Mouse (Mus musculus): Measurements from ENCODE around the gene 4933430I17Rik. TPM values are rescaled to one million over a fixed set of nuclear protein-coding genes. Genes with fewer than 3 reads are reported as not detected.

4933430I17Rik gene
- polyA plus RNA-seq, 1 experiment from 2014 or later, result 0.49 TPM

DNA sequence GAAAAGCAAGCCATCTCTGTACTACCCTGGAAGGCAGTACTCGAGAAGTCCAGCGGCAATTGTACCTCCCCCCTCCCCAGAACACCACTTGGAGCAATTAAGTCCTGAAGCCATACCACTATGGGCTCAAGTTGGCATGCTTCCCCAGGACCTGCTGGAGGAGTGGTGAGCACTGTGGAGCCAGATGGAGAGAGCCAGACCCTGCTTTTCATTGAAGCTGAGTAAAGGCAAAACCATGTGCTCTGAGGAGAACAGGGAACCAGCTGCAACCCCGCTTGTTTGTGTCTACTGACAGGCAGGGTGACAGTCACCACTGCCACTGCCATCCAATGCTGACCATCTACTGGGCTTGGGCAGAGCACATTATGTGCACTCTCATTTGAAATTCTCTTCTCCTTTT is 16.6 kb downstream of the 4933430I17Rik start:
- H3K27me3 ChIP-seq (ENCODE audit: control insufficient read depth, insufficient read depth, low read length), result no peaks in the 10 kb centered on the region
- H3K4me1 ChIP-seq (ENCODE audit: control insufficient read depth, insufficient read depth, low read length), result no peaks in the 10 kb centered on the region
- H3K9ac ChIP-seq (replicated peaks; ENCODE audit: low read depth, low read length), result no peak overlapping the region
- no peak for ATAC-seq (ENCODE audit: insufficient number of reproducible peaks, insufficient read depth, low FRiP score, low read depth)
- no peak overlapping the region for H3K4me3 ChIP-seq (ENCODE audit: low read depth, low read length)
- 83% methylated on average over 3 of the region's 3 CpGs for WGBS
- H3K36me3 ChIP-seq (ENCODE audit: control insufficient read depth, insufficient read depth, low read length), result no peaks in the 10 kb centered on the region
- H3K27ac ChIP-seq (ENCODE audit: low read length), result no peak overlapping the region
- H3K4me2 ChIP-seq (replicated peaks; ENCODE audit: low read depth, low read length), result no peak overlapping the region
- H3K9me3 ChIP-seq (ENCODE audit: control insufficient read depth, low read depth, low read length), result no peaks in the 10 kb centered on the region

- 82% methylated on average over 6 of the region's 6 CpGs for WGBS
These were observed 18.6 kb downstream of the 4933430I17Rik start for GRCm38 (mm10) chr4:62543782-62544181.

GRCm38 (mm10) chr4:62544801-62545200 is 19.6 kb downstream of the 4933430I17Rik start:
- H3K27ac ChIP-seq (ENCODE audit: low read length), result no peak overlapping the region
- no peak for ATAC-seq (ENCODE audit: insufficient number of reproducible peaks, insufficient read depth, low FRiP score, low read depth)
- H3K9me3 ChIP-seq (ENCODE audit: control insufficient read depth, low read depth, low read length), result no peaks in the 10 kb centered on the region
- no peaks in the 10 kb centered on the region for H3K27me3 ChIP-seq (ENCODE audit: control insufficient read depth, insufficient read depth, low read length)
- no peaks in the 10 kb centered on the region for H3K4me1 ChIP-seq (ENCODE audit: control insufficient read depth, insufficient read depth, low read length)
- H3K4me3 ChIP-seq (ENCODE audit: low read depth, low read length), result no peak overlapping the region
- no peak overlapping the region for H3K4me2 ChIP-seq (replicated peaks; ENCODE audit: low read depth, low read length)
- H3K36me3 ChIP-seq (ENCODE audit: control insufficient read depth, insufficient read depth, low read length), result no peaks in the 10 kb centered on the region
- no peak overlapping the region for H3K9ac ChIP-seq (replicated peaks; ENCODE audit: low read depth, low read length)

More at GRCm38 (mm10) chr4:62543782-62544181, 18.6 kb downstream of the 4933430I17Rik start:
- no peaks in the 10 kb centered on the region for H3K9me3 ChIP-seq (ENCODE audit: control insufficient read depth, low read depth, low read length)
- H3K4me1 ChIP-seq (ENCODE audit: control insufficient read depth, insufficient read depth, low read length), result no peaks in the 10 kb centered on the region
- H3K9ac ChIP-seq (replicated peaks; ENCODE audit: low read depth, low read length), result no peak overlapping the region
- H3K27ac ChIP-seq (ENCODE audit: low read length), result no peak overlapping the region
- no peak overlapping the region for H3K4me2 ChIP-seq (replicated peaks; ENCODE audit: low read depth, low read length)
- ATAC-seq (ENCODE audit: insufficient number of reproducible peaks, insufficient read depth, low FRiP score, low read depth), result no peak
- H3K27me3 ChIP-seq (ENCODE audit: control insufficient read depth, insufficient read depth, low read length), result no peaks in the 10 kb centered on the region
- no peaks in the 10 kb centered on the region for H3K36me3 ChIP-seq (ENCODE audit: control insufficient read depth, insufficient read depth, low read length)
- no peak overlapping the region for H3K4me3 ChIP-seq (ENCODE audit: low read depth, low read length)

DNA sequence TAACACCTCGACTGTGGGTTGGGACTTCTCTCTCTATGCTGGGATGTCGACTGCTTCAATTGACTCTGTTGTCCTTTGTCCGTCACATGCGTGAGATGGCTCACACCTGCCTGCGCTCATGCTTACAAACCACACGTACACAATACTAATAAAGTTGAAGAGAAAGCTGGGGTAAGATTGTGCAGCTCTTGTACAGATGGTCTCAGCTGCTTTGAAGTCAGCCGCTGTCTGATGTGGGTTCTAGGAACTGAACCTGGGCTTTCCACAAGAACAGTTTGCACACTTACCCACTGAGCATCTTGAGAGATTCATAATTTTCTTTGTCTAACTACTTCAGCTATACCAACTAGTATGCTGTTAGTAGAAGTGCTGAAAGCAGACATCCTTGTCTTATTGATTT is 26.8 kb downstream of the 4933430I17Rik start:
- WGBS, result 76% methylated on average over 7 of the region's 7 CpGs
- no peaks in the 10 kb centered on the region for H3K4me1 ChIP-seq (ENCODE audit: control insufficient read depth, insufficient read depth, low read length)

DNA sequence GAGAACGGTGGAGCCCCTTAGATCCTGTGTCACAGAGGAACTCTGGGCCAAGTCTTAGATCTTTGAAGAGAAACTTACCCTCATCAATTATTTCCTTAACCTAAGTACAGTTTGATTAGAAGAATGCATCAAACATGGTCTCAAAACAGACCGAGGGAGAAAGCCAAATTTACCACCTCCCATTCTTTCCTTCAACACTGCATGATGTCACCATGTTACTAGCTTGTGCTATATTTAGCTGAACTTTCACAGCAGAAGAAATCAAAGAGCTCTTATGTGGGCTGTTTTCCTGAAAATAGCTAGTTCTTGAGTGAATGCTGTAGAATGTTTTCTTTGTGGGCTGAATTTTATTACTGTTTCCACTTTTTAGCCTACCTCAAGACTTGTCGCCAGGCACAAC is 32.3 kb downstream of the 4933430I17Rik start:
- no peaks in the 10 kb centered on the region for H3K36me3 ChIP-seq (ENCODE audit: control insufficient read depth, insufficient read depth, low read length)
- no peak overlapping the region for H3K9ac ChIP-seq (replicated peaks; ENCODE audit: low read depth, low read length)
- H3K4me1 ChIP-seq (ENCODE audit: control insufficient read depth, insufficient read depth, low read length), result no peaks in the 10 kb centered on the region
- no peak overlapping the region for H3K27ac ChIP-seq (ENCODE audit: low read length)
- no peak overlapping the region for H3K4me2 ChIP-seq (replicated peaks; ENCODE audit: low read depth, low read length)
- no peaks in the 10 kb centered on the region for H3K27me3 ChIP-seq (ENCODE audit: control insufficient read depth, insufficient read depth, low read length)
- H3K9me3 ChIP-seq (ENCODE audit: control insufficient read depth, low read depth, low read length), result no peaks in the 10 kb centered on the region
- no peak overlapping the region for H3K4me3 ChIP-seq (ENCODE audit: low read depth, low read length)
- 51% methylated on average over 3 of the region's 3 CpGs for WGBS
- no peak for ATAC-seq (ENCODE audit: insufficient number of reproducible peaks, insufficient read depth, low FRiP score, low read depth)

More for the DNA sequence above, 26.8 kb downstream of the 4933430I17Rik start:
- H3K4me3 ChIP-seq (ENCODE audit: low read depth, low read length), result no peak overlapping the region
- no peaks in the 10 kb centered on the region for H3K9me3 ChIP-seq (ENCODE audit: control insufficient read depth, low read depth, low read length)
- no peak overlapping the region for H3K4me2 ChIP-seq (replicated peaks; ENCODE audit: low read depth, low read length)
- no peak overlapping the region for H3K27ac ChIP-seq (ENCODE audit: low read length)
- H3K27me3 ChIP-seq (ENCODE audit: control insufficient read depth, insufficient read depth, low read length), result no peaks in the 10 kb centered on the region
- no peak overlapping the region for H3K9ac ChIP-seq (replicated peaks; ENCODE audit: low read depth, low read length)
- no peak for ATAC-seq (ENCODE audit: insufficient number of reproducible peaks, insufficient read depth, low FRiP score, low read depth)
- no peaks in the 10 kb centered on the region for H3K36me3 ChIP-seq (ENCODE audit: control insufficient read depth, insufficient read depth, low read length)

DNA sequence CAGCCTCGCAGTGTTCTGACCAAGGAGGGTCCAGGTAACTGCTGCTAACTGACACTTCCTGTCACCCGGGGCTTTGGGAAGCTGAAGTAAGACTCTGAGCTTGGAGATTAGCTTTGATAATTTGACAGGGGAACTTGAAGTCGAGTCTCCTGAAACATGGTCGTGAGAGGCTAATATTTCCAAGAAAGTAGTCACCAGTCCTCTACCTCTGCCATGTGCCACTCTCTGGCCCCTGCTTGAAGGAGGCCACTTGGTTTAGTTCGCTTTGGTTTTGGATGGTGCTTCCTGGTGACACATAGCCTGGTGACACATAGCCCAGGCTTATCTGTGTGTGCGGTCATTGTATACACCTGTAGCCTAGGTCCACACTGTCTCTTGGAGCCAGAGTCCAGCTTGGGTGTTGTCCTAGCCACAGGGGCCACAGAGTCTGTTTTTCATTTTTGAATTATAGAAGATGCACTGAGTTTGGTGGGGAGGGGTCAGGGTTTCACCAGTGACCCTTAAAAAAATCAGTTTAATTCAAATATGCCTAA is 34.7 kb downstream of the 4933430I17Rik start, which contains the start of gene Rgs3:
Gene Rgs3, plus strand, starts transcription at position 51 of the 533 bp plus-strand sequence.
- H3K4me2 ChIP-seq (replicated peaks; ENCODE audit: low read depth, low read length), result no peak within 1 kb of the TSS
- ATAC-seq (ENCODE audit: insufficient number of reproducible peaks, insufficient read depth, low FRiP score, low read depth), result no peak
- H3K27me3 ChIP-seq (ENCODE audit: control insufficient read depth, insufficient read depth, low read length), result no peaks in the 10 kb centered on the region
- H3K9me3 ChIP-seq (ENCODE audit: control insufficient read depth, low read depth, low read length), result no peaks in the 10 kb centered on the region
- H3K27ac ChIP-seq (ENCODE audit: low read length), result no peak within 1 kb of the TSS
- 56% methylated on average over 6 of the region's 6 CpGs for WGBS
- no peaks in the 10 kb centered on the region for H3K36me3 ChIP-seq (ENCODE audit: control insufficient read depth, insufficient read depth, low read length)
- H3K9ac ChIP-seq (replicated peaks; ENCODE audit: low read depth, low read length), result no peak within 1 kb of the TSS
- no peaks in the 10 kb centered on the region for H3K4me1 ChIP-seq (ENCODE audit: control insufficient read depth, insufficient read depth, low read length)
- H3K4me3 ChIP-seq (ENCODE audit: low read depth, low read length), result no peak within 1 kb of the TSS

DNA sequence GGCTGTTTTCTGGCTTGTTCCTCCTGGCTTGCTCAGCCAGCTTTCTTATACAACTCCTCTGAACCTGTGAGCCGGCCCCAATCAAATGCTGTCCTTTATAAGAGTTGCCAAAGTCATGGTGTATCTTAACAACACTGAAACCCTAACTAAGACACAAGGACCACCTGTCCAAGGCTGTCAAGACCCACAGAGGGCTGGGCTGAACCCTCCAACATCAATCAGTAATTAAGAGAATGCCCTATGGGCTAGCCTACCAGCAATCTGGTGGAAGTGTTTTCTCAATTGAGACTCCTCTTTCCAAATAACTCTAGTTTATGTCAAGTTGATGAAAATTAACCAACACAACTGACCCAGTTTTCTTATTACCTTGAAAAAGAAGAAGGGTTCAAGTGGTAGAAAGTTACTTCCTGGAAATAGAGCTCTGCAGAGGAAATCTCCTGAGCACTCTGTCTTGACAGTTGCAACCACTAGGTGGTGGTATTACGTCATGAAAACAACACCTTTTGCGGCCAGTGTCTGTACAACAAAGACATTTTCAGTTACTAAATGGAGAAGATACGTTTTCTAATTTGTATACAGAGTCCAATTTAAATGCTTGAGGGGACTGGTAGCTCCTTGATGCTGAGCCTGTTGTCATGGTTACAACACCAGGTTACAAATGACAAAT is 35.9 kb downstream of the 4933430I17Rik start:
- H3K9me3 ChIP-seq (ENCODE audit: control insufficient read depth, low read depth, low read length), result no peaks in the 10 kb centered on the region
- H3K9ac ChIP-seq (replicated peaks; ENCODE audit: low read depth, low read length), result no peak overlapping the region
- H3K36me3 ChIP-seq (ENCODE audit: control insufficient read depth, insufficient read depth, low read length), result no peaks in the 10 kb centered on the region
- no peaks in the 10 kb centered on the region for H3K27me3 ChIP-seq (ENCODE audit: control insufficient read depth, insufficient read depth, low read length)
- H3K4me2 ChIP-seq (replicated peaks; ENCODE audit: low read depth, low read length), result no peak overlapping the region
- ATAC-seq (ENCODE audit: insufficient number of reproducible peaks, insufficient read depth, low FRiP score, low read depth), result peak; percentile 69; the same call in 1 of the 2 replicates
- 24% methylated on average over 4 of the region's 4 CpGs for WGBS
- H3K4me1 ChIP-seq (ENCODE audit: control insufficient read depth, insufficient read depth, low read length), result no peaks in the 10 kb centered on the region
- H3K27ac ChIP-seq (ENCODE audit: low read length), result no peak overlapping the region
- no peak overlapping the region for H3K4me3 ChIP-seq (ENCODE audit: low read depth, low read length)

DNA sequence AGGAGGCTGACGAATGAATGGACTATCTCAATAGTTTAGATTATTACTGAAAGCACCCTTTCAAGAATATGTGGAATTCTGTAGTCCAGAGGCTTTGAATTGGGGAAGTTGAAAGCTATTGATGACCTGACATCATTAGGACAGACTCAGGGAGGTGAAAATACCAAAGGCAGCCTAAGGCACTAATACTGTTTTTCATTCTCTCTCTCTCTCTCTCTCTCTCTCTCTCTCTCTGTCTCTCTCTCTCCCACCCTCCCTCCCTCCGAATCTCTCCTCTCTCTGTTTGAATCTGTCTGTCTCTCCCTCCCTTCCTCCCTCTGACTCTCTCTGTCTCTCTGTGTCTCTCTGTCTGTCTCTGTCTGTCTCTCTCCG is 36.4 kb downstream of the 4933430I17Rik start:
- no peaks in the 10 kb centered on the region for H3K9me3 ChIP-seq (ENCODE audit: control insufficient read depth, low read depth, low read length)
- no peak for ATAC-seq (ENCODE audit: insufficient number of reproducible peaks, insufficient read depth, low FRiP score, low read depth)
- no peak overlapping the region for H3K4me2 ChIP-seq (replicated peaks; ENCODE audit: low read depth, low read length)
- 45% methylated on average over 3 of the region's 3 CpGs for WGBS
- no peak overlapping the region for H3K9ac ChIP-seq (replicated peaks; ENCODE audit: low read depth, low read length)
- no peaks in the 10 kb centered on the region for H3K27me3 ChIP-seq (ENCODE audit: control insufficient read depth, insufficient read depth, low read length)
- H3K27ac ChIP-seq (ENCODE audit: low read length), result no peak overlapping the region
- H3K4me1 ChIP-seq (ENCODE audit: control insufficient read depth, insufficient read depth, low read length), result peaks cover 2% of the 10 kb centered on the region; the same call in 1 of the 2 replicates
- no peaks in the 10 kb centered on the region for H3K36me3 ChIP-seq (ENCODE audit: control insufficient read depth, insufficient read depth, low read length)
- no peak overlapping the region for H3K4me3 ChIP-seq (ENCODE audit: low read depth, low read length)

- Histone ChIP-seq H3K27ac (ENCODE audit: low read length) (no peak overlapping the region), H3K9ac (replicated peaks; ENCODE audit: low read depth, low read length) (no peak overlapping the region), H3K4me3 (ENCODE audit: low read depth, low read length) (no peak overlapping the region), H3K36me3 (ENCODE audit: control insufficient read depth, insufficient read depth, low read length) (no peaks in the 10 kb centered on the region), H3K4me1 (ENCODE audit: control insufficient read depth, insufficient read depth, low read length) (peaks cover 4% of the 10 kb centered on the region; the same call in 1 of the 2 replicates), H3K27me3 (ENCODE audit: control insufficient read depth, insufficient read depth, low read length) (no peaks in the 10 kb centered on the region), H3K9me3 (ENCODE audit: control insufficient read depth, low read depth, low read length) (no peaks in the 10 kb centered on the region), H3K4me2 (replicated peaks; ENCODE audit: low read depth, low read length) (no peak overlapping the region)
- no peak for ATAC-seq (ENCODE audit: insufficient number of reproducible peaks, insufficient read depth, low FRiP score, low read depth)
- WGBS, result 68% methylated on average over 4 of the region's 4 CpGs
These were observed 36.8 kb downstream of the 4933430I17Rik start for GRCm38 (mm10) chr4:62562006-62562405.
